Mouse (Mus musculus): ENCODE results near the gene Tmem203.
"Not testable (repeated sequence)": the region's sequence is repeated elsewhere in the genome, so short reads cannot be mapped to it uniquely, and the experiment has no call there.

Gene Tmem203

GRCm38 (mm10) chr2:25234551-25235220 lies 20.6 kb upstream of the Tmem203 start:
- peak; percentile 63 to 81 for DNase-seq

GRCm38 (mm10) chr2:25236614-25237013 lies 18.6 kb upstream of the Tmem203 start, which contains the start of gene Rnf224:
Rnf224 (minus strand) TSS chr2:25236787.
- DNase-seq = no peak

GRCm38 (mm10) chr2:25237522-25237921 lies 17.7 kb upstream of the Tmem203 start:
- peak; percentile 57 to 80 for DNase-seq

- no peak for DNase-seq
Observed at GRCm38 (mm10) chr2:25238106-25238505, 17.1 kb upstream of the Tmem203 start.

- no peak for DNase-seq
Observed at GRCm38 (mm10) chr2:25239766-25240165, 15.5 kb upstream of the Tmem203 start.

- no peak for DNase-seq
Observed at GRCm38 (mm10) chr2:25240310-25240709, 14.9 kb upstream of the Tmem203 start.

- DNase-seq = peak; percentile 87 to 89
Observed at GRCm38 (mm10) chr2:25240723-25241437, 14.4 kb upstream of the Tmem203 start.

- DNase-seq = no peak
Observed at GRCm38 (mm10) chr2:25241438-25241775, 13.8 kb upstream of the Tmem203 start.

- no peak for DNase-seq
Observed at GRCm38 (mm10) chr2:25242101-25242506, 13.1 kb upstream of the Tmem203 start, which contains the start of the genes Rnf208 and Cysrt1. Rnf208 (plus strand) TSS chr2:25242255. Cysrt1 (minus strand) TSS chr2:25242452.

GRCm38 (mm10) chr2:25243342-25243741 lies 11.9 kb upstream of the Tmem203 start:
- DNase-seq = no peak

- DNase-seq = no peak
Observed at GRCm38 (mm10) chr2:25244144-25244543, 11.1 kb upstream of the Tmem203 start.

GRCm38 (mm10) chr2:25246183-25247072 lies 8.8 kb upstream of the Tmem203 start, which contains the start of gene AL732309.1:
AL732309.1 (minus strand) TSS chr2:25246863.
- DNase-seq = peak in 1 of 2 experiments; percentile 41

GRCm38 (mm10) chr2:25252331-25252730 lies 2.9 kb upstream of the Tmem203 start:
- DNase-seq = peak in 1 of 2 experiments; percentile 48

- peak in 1 of 2 experiments; percentile 67 for DNase-seq
Observed at GRCm38 (mm10) chr2:25256443-25257109, 1.3 kb downstream of the Tmem203 start.

GRCm38 (mm10) chr2:25257250-25257649 lies 2.0 kb downstream of the Tmem203 start:
- DNase-seq = not testable (repeated sequence)

- DNase-seq = no peak
Observed at GRCm38 (mm10) chr2:25258887-25259286, 3.6 kb downstream of the Tmem203 start.

GRCm38 (mm10) chr2:25261870-25262269 lies 6.6 kb downstream of the Tmem203 start:
- no peak for DNase-seq

- peak; percentile 97 to 98 for DNase-seq
Observed at GRCm38 (mm10) chr2:25262291-25262767, 7.1 kb downstream of the Tmem203 start, which contains the start of gene Tprn. Tprn (plus strand) TSS chr2:25262618.

GRCm38 (mm10) chr2:25262795-25263622 lies 7.8 kb downstream of the Tmem203 start:
- peak in 1 of 2 experiments; percentile 29 for DNase-seq

- no peak for DNase-seq
Observed at GRCm38 (mm10) chr2:25263623-25264285, 8.5 kb downstream of the Tmem203 start.

GRCm38 (mm10) chr2:25264286-25264660 lies 9.0 kb downstream of the Tmem203 start:
- no peak for DNase-seq
